Mouse (Mus musculus) cortical plate, adult 2 months (tissue): ENCODE data around the gene Raph1. TPM values are rescaled to one million over a fixed set of nuclear protein-coding genes. Genes with fewer than 3 reads are reported as not detected.
"Not testable (repeated sequence)": the region's sequence is repeated elsewhere in the genome, so short reads cannot be mapped to it uniquely, and the experiment has no call there.

ENCODE experiments used
- H3K27ac ChIP-seq: fragments of 200-500 bp; 2 replicates; pipeline ENCODE4 v1.5.1; 2012; ENCODE audit warnings: low read length, control low read depth, inconsistent platforms; ENCODE audit not compliant: insufficient read depth
- H3K4me1 ChIP-seq: fragments of 200-500 bp; 2 replicates; pipeline ENCODE4 v1.6.1; 2011; ENCODE audit warnings: low read length; ENCODE audit not compliant: control insufficient read depth, insufficient read depth
- H3K4me3 ChIP-seq: fragments of 200-500 bp; 2 replicates; pipeline ENCODE4 v1.5.1; 2011; ENCODE audit warnings: mild to moderate bottlenecking, low read length, control low read depth; ENCODE audit not compliant: insufficient read depth
- CTCF ChIP-seq: fragments of 200-500 bp; IDR thresholded peaks from 2 replicates; pipeline ENCODE4 v1.5.1; 2011; ENCODE audit warnings: mild to moderate bottlenecking, control low read depth, low read length; ENCODE audit not compliant: insufficient read depth; ENCODE audit errors: extremely low read depth
- POLR2A ChIP-seq: fragments of 200-500 bp; IDR thresholded peaks from 2 replicates; pipeline ENCODE4 v1.6.1; 2011; ENCODE audit warnings: mild to moderate bottlenecking, low read length, control low read depth; ENCODE audit not compliant: insufficient read depth; ENCODE audit errors: extremely low read depth
- polyA plus RNA-seq: library from polyadenylated mRNA; depleted of rRNA; stranded (reverse); fragments of >200 nt; gene quantifications from 2 replicates; pipeline ENCODE4 v1.2.3, GENCODE M21; 2012; rRNA removed

Gene Raph1
- polyA plus RNA-seq, 1 experiment = 18.3 TPM

- Histone ChIP-seq H3K4me1 (peaks cover 1% of the 10 kb centered on the region; the same call in 1 of the 2 replicates), H3K27ac (no peak overlapping the region), H3K4me3 (no peak overlapping the region)
- TF ChIP-seq POLR2A = no peak
- no peak for TF ChIP-seq CTCF
These were observed 97.4 kb downstream of the Raph1 start for GRCm38 (mm10) chr1:60469491-60469890.

- H3K4me1 ChIP-seq = peaks cover 1% of the 10 kb centered on the region; the same call in 1 of the 2 replicates
- no peak overlapping the region for H3K4me3 ChIP-seq
- TF ChIP-seq CTCF (no peak), POLR2A (no peak)
- no peak overlapping the region for H3K27ac ChIP-seq
These were observed 106.3 kb downstream of the Raph1 start for GRCm38 (mm10) chr1:60460623-60461022.

GRCm38 (mm10) chr1:60449896-60450295 lies 117.0 kb downstream of the Raph1 start:
- no peak for TF ChIP-seq POLR2A
- TF ChIP-seq CTCF = no peak
- H3K4me3 ChIP-seq = no peak overlapping the region
- no peaks in the 10 kb centered on the region for H3K4me1 ChIP-seq
- H3K27ac ChIP-seq = no peak overlapping the region

- TF ChIP-seq CTCF (no peak), POLR2A (no peak)
- H3K27ac ChIP-seq = no peak overlapping the region
- no peaks in the 10 kb centered on the region for H3K4me1 ChIP-seq
- no peak overlapping the region for H3K4me3 ChIP-seq
These were observed 119.8 kb downstream of the Raph1 start for GRCm38 (mm10) chr1:60447067-60447466.

- H3K4me3 ChIP-seq, H3K27ac ChIP-seq, H3K4me1 ChIP-seq: not testable (repeated sequence)
These were observed 125.5 kb downstream of the Raph1 start for GRCm38 (mm10) chr1:60441438-60441837.

- no peak overlapping the region for H3K27ac ChIP-seq
- no peaks in the 10 kb centered on the region; the same call in 1 of the 2 replicates for H3K4me1 ChIP-seq
- TF ChIP-seq CTCF = no peak
- no peak for TF ChIP-seq POLR2A
- no peak overlapping the region for H3K4me3 ChIP-seq
These were observed 134.4 kb downstream of the Raph1 start for GRCm38 (mm10) chr1:60432497-60432896.

Other genes with a start within 250 kb of the Raph1 start
- 13.6 and 14.2 TPM in 2 replicates for gene Cyp20a1, start 223.8 kb downstream of the Raph1 start, polyA plus RNA-seq
- 117 TPM in 2 replicates for gene Abi2, start 157.5 kb downstream of the Raph1 start, polyA plus RNA-seq
- 0.10 and 0.13 TPM in 2 replicates for gene Cd28, start 149.7 kb upstream of the Raph1 start, polyA plus RNA-seq